Mouse (Mus musculus) brain, embryonic 14.5 days (tissue): ENCODE data around the gene Slc39a1.

Experiments used
- CTCF ChIP-seq: fragments of 200-500 bp; IDR thresholded peaks from 2 replicates; pipeline ENCODE4 v1.5.1; 2012; ENCODE audit warnings: inconsistent platforms, mild to moderate bottlenecking, moderate library complexity, borderline replicate concordance; ENCODE audit not compliant: insufficient read depth, insufficient read length; ENCODE audit errors: extremely low read depth
- POLR2A ChIP-seq: fragments of 200-500 bp; IDR thresholded peaks from 2 replicates; pipeline ENCODE4 v1.6.1; 2012; ENCODE audit warnings: mild to moderate bottlenecking, inconsistent platforms, borderline replicate concordance; ENCODE audit not compliant: poor library complexity, insufficient read depth, insufficient read length, severe bottlenecking; ENCODE audit errors: extremely low read depth

GRCm38 (mm10) chr3:90247960-90248745 lies at the start of gene Slc39a1:
- TF ChIP-seq POLR2A = peak; percentile 35; the same call in 1 of the 2 replicates
- TF ChIP-seq CTCF = no peak
